Mouse (Mus musculus) neural tube, embryonic 12.5 days (tissue): ENCODE results near the gene Sgms2. TPM values are rescaled to one million over a fixed set of nuclear protein-coding genes. Genes with fewer than 3 reads are reported as not detected.

ENCODE experiments used
- ATAC-seq: fragments of 200-750 bp; cut with Nextera tagmentation; 2 replicates; pipeline ENCODE4 v1.8.0; 2017; ENCODE audit warnings: low read depth, mild to moderate bottlenecking, moderate TSS enrichment, moderate library complexity; ENCODE audit not compliant: low FRiP score
- H3K27ac ChIP-seq: fragments of 300-500 bp; sonication (generic); 2 replicates; pipeline ENCODE4 v1.5.1; 2016
- H3K27me3 ChIP-seq: fragments of 300-500 bp; sonication (generic); replicated peaks from 2 replicates; pipeline ENCODE4 v1.6.1; 2016; ENCODE audit warnings: mild to moderate bottlenecking
- H3K36me3 ChIP-seq: fragments of 300-500 bp; sonication (generic); 2 replicates; pipeline ENCODE4 v1.6.1; 2016; ENCODE audit warnings: mild to moderate bottlenecking
- H3K4me1 ChIP-seq: fragments of 300-500 bp; sonication (generic); 2 replicates; pipeline ENCODE4 v1.6.1; 2016
- H3K4me2 ChIP-seq: fragments of 300-500 bp; sonication (generic); replicated peaks from 2 replicates; pipeline ENCODE4 v1.6.1; 2016; ENCODE audit warnings: mild to moderate bottlenecking
- H3K4me3 ChIP-seq: fragments of 300-500 bp; sonication (generic); 2 replicates; pipeline ENCODE4 v1.5.1; 2016
- H3K9ac ChIP-seq: fragments of 300-500 bp; sonication (generic); 2 replicates; pipeline ENCODE4 v1.6.1; 2016; ENCODE audit warnings: mild to moderate bottlenecking
- H3K9me3 ChIP-seq: fragments of 300-500 bp; sonication (generic); 2 replicates; pipeline ENCODE4 v1.6.1; 2016; ENCODE audit warnings: mild to moderate bottlenecking
- WGBS: fragments of 180-500 bp; shearing (Covaris S2); methylation state at CpG from one replicate; pipeline ENCODE4 v1.1.7; 2016; 5-methylcytosine and 5-hydroxymethylcytosine counted together
- polyA plus RNA-seq: library from polyadenylated mRNA; unstranded; fragments of >200 nt; fragmentation: Nextera tagmentation; extraction: Ambion mirVana; gene quantifications from 2 replicates; pipeline ENCODE4 v1.2.1, GENCODE M21; 2016

The Sgms2 gene
- polyA plus RNA-seq, 1 experiment from 2014 or later, result 1.7 TPM

DNA sequence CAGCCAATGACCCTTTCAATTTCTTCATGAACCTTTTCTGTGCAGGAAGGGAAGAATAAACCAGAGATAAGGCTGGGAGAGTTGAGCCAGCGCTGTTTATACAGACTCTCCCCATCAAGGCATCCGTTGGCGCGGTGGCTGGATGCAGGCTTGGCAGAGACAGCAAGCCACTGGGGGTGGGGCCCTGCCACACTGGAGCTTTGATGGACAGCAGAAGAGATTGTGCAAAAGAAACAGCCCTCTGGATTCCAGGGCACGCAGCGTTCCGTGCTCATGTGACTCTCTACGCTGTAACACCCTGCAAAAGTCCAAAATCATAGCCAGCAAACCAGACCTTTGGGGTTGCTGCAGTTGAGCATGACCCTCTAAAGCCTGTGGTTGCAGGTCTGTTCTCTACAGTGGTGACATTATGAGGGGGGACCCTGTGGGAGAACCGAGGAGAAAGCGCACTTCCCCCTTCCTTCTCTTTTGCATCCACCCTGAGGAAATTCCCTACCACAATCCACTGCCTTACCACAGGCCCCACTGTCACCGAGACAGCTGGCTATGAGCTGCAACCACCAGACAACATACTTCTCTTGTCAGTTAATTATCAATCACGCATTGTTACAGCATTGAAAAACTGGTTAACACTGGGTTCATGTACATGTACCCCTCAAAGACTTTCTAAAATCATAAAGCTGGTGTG lies 195.6 kb downstream of the Sgms2 start:
- Histone ChIP-seq H3K4me2 (no peak overlapping the region), H3K4me1 (no peaks in the 10 kb centered on the region), H3K27ac (no peak overlapping the region), H3K9ac (no peak overlapping the region), H3K36me3 (no peaks in the 10 kb centered on the region), H3K9me3 (no peaks in the 10 kb centered on the region), H3K4me3 (no peak overlapping the region), H3K27me3 (no peaks in the 10 kb centered on the region)
- 94% methylated on average over 12 of the region's 12 CpGs for WGBS
- ATAC-seq, result no peak

GRCm38 (mm10) chr3:131294503-131294902 lies 196.7 kb downstream of the Sgms2 start:
- H3K4me3 ChIP-seq, result no peak overlapping the region
- H3K36me3 ChIP-seq, result no peaks in the 10 kb centered on the region
- 0 out of 2 replicates have a peak, but pooled peaks cover 4% of the 10 kb centered on the region for H3K4me1 ChIP-seq
- H3K9me3 ChIP-seq, result no peaks in the 10 kb centered on the region
- no peak overlapping the region for H3K4me2 ChIP-seq
- no peak overlapping the region for H3K27ac ChIP-seq
- H3K27me3 ChIP-seq, result no peaks in the 10 kb centered on the region
- 57% methylated on average over 3 of the region's 3 CpGs for whole genome bisulfite sequencing
- ATAC-seq, result no peak
- H3K9ac ChIP-seq, result no peak overlapping the region

DNA sequence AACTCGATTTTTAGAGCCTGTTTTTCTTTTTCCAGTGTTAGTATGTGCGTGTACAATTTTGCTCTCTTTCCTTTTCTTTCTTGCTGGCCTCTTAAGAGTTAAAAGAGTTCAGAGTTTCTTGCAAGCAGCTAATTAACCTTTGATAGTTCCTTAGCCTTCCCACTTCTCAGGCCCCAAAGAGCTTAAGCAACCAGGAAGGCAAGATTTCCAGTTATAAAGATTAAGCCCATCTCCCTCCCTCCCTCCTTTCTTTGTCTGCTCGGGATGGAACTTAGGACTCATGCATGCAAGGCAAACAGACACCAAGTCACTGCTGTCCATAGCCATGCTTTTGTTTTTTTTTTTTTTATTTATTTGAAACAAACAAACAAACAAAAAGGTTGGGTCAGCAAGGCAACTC lies 198.3 kb downstream of the Sgms2 start:
- Histone ChIP-seq H3K36me3 (no peaks in the 10 kb centered on the region), H3K27me3 (no peaks in the 10 kb centered on the region), H3K4me1 (0 out of 2 replicates have a peak, but pooled peaks cover 4% of the 10 kb centered on the region), H3K27ac (no peak overlapping the region), H3K4me3 (no peak overlapping the region), H3K4me2 (no peak overlapping the region), H3K9me3 (no peaks in the 10 kb centered on the region), H3K9ac (no peak overlapping the region)
- 87% methylated on average over 3 of the region's 3 CpGs for WGBS
- ATAC-seq, result no peak

GRCm38 (mm10) chr3:131292349-131292748 lies 198.9 kb downstream of the Sgms2 start:
- Histone ChIP-seq H3K9ac (no peak overlapping the region), H3K4me2 (no peak overlapping the region), H3K36me3 (no peaks in the 10 kb centered on the region), H3K27me3 (no peaks in the 10 kb centered on the region), H3K4me3 (no peak overlapping the region), H3K9me3 (no peaks in the 10 kb centered on the region), H3K27ac (no peak overlapping the region), H3K4me1 (0 out of 2 replicates have a peak, but pooled peaks cover 4% of the 10 kb centered on the region)
- 86% methylated on average over 2 of the region's 2 CpGs for WGBS
- ATAC-seq, result no peak

DNA sequence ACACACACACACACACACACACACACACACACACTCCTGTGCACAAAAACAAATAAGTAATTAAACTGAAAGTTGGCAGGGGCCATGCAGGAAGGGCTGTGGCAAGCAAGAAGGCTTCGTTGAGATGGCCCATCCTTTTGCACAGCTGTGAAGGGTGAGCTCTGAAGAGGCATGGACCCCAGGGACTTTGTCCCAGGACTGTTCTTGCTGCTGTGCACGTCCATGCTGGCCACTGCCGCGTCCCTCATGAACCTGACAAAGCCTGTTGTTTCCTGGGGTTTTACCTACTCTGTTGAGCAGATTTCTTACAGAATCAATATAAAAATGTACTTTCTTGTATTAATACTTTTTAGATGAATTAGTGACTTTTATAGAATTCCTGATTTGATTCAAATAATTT lies 199.3 kb downstream of the Sgms2 start:
- Histone ChIP-seq H3K27me3 (no peaks in the 10 kb centered on the region), H3K4me1 (0 out of 2 replicates have a peak, but pooled peaks cover 4% of the 10 kb centered on the region), H3K36me3 (no peaks in the 10 kb centered on the region), H3K27ac (no peak overlapping the region), H3K9ac (no peak overlapping the region), H3K4me2 (no peak overlapping the region), H3K9me3 (no peaks in the 10 kb centered on the region), H3K4me3 (no peak overlapping the region)
- ATAC-seq, result no peak
- WGBS, result 91% methylated on average over 4 of the region's 4 CpGs

DNA sequence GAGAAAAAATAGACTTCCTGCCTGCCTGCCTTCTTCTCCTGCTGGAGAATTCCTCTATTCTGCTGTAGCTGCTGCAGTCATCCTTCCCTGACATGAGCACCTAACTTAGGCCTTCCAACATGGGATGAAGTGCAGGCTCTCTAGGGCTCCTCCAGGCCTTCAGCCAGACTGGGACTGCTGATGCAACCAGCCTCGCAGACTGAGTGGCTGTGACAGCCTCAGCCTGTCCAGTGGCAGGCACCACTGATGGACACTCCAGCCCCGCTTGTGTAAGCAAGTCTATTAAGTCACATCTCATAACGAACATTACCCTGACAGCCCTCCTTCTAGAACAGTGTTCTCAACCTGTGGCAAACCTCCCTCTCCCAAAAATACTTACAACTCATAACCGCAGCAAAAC lies 217.1 kb downstream of the Sgms2 start:
- Histone ChIP-seq H3K4me1 (peaks cover 10% of the 10 kb centered on the region; the same call in 1 of the 2 replicates), H3K4me3 (no peak overlapping the region), H3K9me3 (peaks cover 8% of the 10 kb centered on the region; the same call in 1 of the 2 replicates), H3K27ac (no peak overlapping the region), H3K36me3 (no peaks in the 10 kb centered on the region), H3K27me3 (no peaks in the 10 kb centered on the region), H3K4me2 (no peak overlapping the region), H3K9ac (no peak overlapping the region)
- ATAC-seq, result no peak
- 92% methylated on average over 4 of the region's 4 CpGs for WGBS

- peak overlapping the region; percentile 49 for H3K4me3 ChIP-seq
- H3K36me3 ChIP-seq, result no peaks in the 10 kb centered on the region
- 57% methylated on average over 10 of the region's 10 CpGs for WGBS
- ATAC-seq, result no peak
- no peaks in the 10 kb centered on the region for H3K9me3 ChIP-seq
- H3K9ac ChIP-seq, result no peak overlapping the region
- H3K27me3 ChIP-seq, result no peaks in the 10 kb centered on the region
- H3K4me2 ChIP-seq, result peak overlapping the region; percentile 83
- H3K4me1 ChIP-seq, result peaks cover 10% of the 10 kb centered on the region; the same call in 1 of the 2 replicates
- no peak overlapping the region for H3K27ac ChIP-seq
These were observed 218.7 kb downstream of the Sgms2 start for GRCm38 (mm10) chr3:131272374-131273100.

DNA sequence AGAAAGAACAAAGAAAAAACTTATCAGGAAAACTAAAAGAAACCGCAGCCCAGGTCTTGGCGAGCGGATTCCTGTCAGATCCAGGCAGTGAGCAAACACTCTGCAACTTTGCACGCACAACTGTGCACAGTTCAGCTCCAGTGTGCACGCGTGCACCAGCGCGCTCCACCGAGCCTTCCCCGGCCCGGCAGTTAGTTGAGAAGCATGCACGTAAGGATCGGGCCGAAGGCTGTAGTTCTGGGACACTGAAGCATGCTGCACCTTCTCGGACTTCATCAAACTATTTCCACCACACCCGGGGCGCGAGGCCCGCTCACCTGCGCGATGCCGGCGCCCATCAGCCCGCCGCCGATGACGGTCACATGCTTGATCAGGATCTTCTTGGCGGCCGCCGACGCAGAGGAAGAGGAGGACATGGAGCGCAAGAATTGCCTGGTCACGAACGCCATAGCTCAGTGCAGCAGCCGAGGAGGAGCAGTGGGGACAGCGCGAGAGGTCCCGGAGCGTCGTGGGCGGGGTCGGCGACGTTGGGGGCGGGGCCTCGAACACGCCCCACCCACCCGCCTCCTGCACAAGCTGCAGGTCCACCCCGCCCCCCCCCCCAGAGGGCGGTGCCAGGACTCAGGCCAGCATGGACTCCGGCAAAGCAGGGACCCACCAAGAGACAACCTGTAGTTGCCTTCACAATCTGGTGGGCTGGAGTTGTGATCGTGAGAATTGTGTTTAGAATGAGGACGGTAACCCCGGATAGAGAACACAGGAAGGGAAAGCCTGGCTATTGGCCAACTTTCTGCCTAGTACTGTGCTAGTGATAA lies 219.4 kb downstream of the Sgms2 start, which contains the start of gene Hadh:
Hadh (minus strand) TSS at position 543 of the 815 bp plus-strand sequence.
- Histone ChIP-seq H3K27me3 (no peaks in the 10 kb centered on the region), H3K36me3 (no peaks in the 10 kb centered on the region), H3K4me1 (peaks cover 10% of the 10 kb centered on the region; the same call in 1 of the 2 replicates), H3K27ac (no peak within 1 kb of the TSS), H3K9ac (peak within 1 kb of the TSS; percentile 50), H3K4me3 (peak within 1 kb of the TSS; percentile 49), H3K4me2 (peak within 1 kb of the TSS; percentile 83), H3K9me3 (no peaks in the 10 kb centered on the region)
- under 1% methylated on average over 54 of the region's 54 CpGs for WGBS
- peak; percentile 93 for ATAC-seq

DNA sequence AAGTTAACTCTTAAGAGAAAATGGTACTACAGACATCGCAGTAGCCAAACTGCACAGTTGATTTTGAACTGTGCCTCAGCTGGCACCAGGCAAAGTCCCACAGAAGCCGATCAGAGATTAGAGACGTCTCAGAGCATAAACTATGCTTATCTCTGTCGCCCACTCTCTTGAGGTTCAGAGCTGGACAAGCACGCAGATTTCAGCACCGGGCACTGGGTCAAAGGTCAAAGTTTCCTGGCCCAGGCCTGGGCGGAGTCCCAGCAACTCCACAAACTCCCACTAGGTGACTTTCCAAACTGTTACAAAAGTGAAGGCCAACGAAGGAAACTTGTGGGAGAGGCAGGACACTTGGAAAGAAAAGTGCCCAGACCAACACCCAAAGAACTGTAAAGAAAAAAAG lies 220.1 kb downstream of the Sgms2 start:
- 14% methylated on average over 8 of the region's 8 CpGs for WGBS
- Histone ChIP-seq H3K9ac (peak overlapping the region; percentile 50; the same call in 1 of the 2 replicates), H3K27me3 (no peaks in the 10 kb centered on the region), H3K4me1 (peaks cover 10% of the 10 kb centered on the region; the same call in 1 of the 2 replicates), H3K27ac (no peak overlapping the region), H3K4me2 (peak overlapping the region; percentile 83), H3K36me3 (no peaks in the 10 kb centered on the region), H3K4me3 (peak overlapping the region; percentile 49), H3K9me3 (no peaks in the 10 kb centered on the region)
- ATAC-seq, result peak; percentile 62

DNA sequence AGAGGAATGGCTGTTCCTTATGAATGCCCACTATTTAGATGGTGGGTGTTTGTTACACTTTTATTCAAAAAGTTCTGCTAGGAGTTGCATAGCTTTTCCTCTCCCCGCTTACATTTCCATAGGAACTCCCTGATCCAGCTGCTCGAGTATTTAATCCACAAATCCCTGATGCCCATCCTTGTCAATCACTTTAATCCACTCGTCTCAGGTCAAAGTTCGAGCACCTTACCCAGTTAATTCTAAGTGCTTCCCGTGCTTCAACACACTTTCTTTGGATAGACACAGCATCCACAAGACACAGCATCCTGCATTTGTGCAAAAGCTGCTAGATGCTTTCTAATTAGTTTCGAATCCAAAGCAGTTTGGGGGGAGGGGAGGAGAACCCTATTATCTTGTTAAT lies 220.8 kb downstream of the Sgms2 start:
- H3K4me1 ChIP-seq, result peaks cover 10% of the 10 kb centered on the region; the same call in 1 of the 2 replicates
- peak overlapping the region; percentile 83 for H3K4me2 ChIP-seq
- no peak overlapping the region for H3K4me3 ChIP-seq
- no peak overlapping the region for H3K27ac ChIP-seq
- H3K36me3 ChIP-seq, result no peaks in the 10 kb centered on the region
- H3K9ac ChIP-seq, result no peak overlapping the region
- no peaks in the 10 kb centered on the region for H3K27me3 ChIP-seq
- WGBS, result 64% methylated on average over 6 of the region's 6 CpGs
- no peaks in the 10 kb centered on the region for H3K9me3 ChIP-seq
- ATAC-seq, result no peak
